Mouse (Mus musculus) liver, embryonic 11.5 days (tissue): ENCODE results near the gene Gipc2. TPM values are rescaled to one million over a fixed set of nuclear protein-coding genes. Genes with fewer than 3 reads are reported as not detected.
A peak's percentile ranks its signal among the peaks of the same experiment; 100 is the strongest.

ENCODE experiments used
- ATAC-seq: fragments of 200-750 bp; cut with Nextera tagmentation; replicated peaks from 2 replicates; pipeline ENCODE4 v1.8.0; 2017; ENCODE audit warnings: moderate number of reproducible peaks, mild to moderate bottlenecking, moderate TSS enrichment, moderate library complexity; ENCODE audit not compliant: low FRiP score
- DNase-seq: peaks from one replicate; pipeline ENCODE4 v3.0.0-alpha.2; 2017; ENCODE audit warnings: low spot score
- H3K27ac ChIP-seq: fragments of 300-500 bp; sonication (generic); 2 replicates; pipeline ENCODE4 v1.5.1; 2014; ENCODE audit warnings: mild to moderate bottlenecking, low read depth, low read length, control low read depth
- H3K27me3 ChIP-seq: fragments of 300-500 bp; sonication (generic); replicated peaks from 2 replicates; pipeline ENCODE4 v1.6.1; 2014; ENCODE audit warnings: low read length, mixed read lengths; ENCODE audit not compliant: control insufficient read depth, insufficient read depth
- H3K36me3 ChIP-seq: fragments of 300-500 bp; sonication (generic); 2 replicates; pipeline ENCODE4 v1.6.1; 2014; ENCODE audit warnings: mild to moderate bottlenecking, low read length, moderate library complexity, mixed read lengths; ENCODE audit not compliant: control insufficient read depth, insufficient read depth
- H3K4me1 ChIP-seq: fragments of 300-500 bp; sonication (generic); replicated peaks from 2 replicates; pipeline ENCODE4 v1.6.1; 2014; ENCODE audit warnings: low read length, mixed read lengths; ENCODE audit not compliant: control insufficient read depth, insufficient read depth
- H3K4me2 ChIP-seq: fragments of 300-500 bp; sonication (generic); 2 replicates; pipeline ENCODE4 v1.6.1; 2014; ENCODE audit warnings: mild to moderate bottlenecking, control low read depth, moderate library complexity
- H3K4me3 ChIP-seq: fragments of 300-500 bp; sonication (generic); 2 replicates; pipeline ENCODE4 v1.5.1; 2014; ENCODE audit warnings: low read depth, low read length, control low read depth
- H3K9ac ChIP-seq: fragments of 300-500 bp; sonication (generic); 2 replicates; pipeline ENCODE4 v1.6.1; 2014; ENCODE audit warnings: low read depth, low read length, control low read depth
- H3K9me3 ChIP-seq: fragments of 300-500 bp; sonication (generic); 2 replicates; pipeline ENCODE4 v1.6.1; 2016; ENCODE audit warnings: low read length, inconsistent platforms, mixed read lengths; ENCODE audit not compliant: control insufficient read depth
- WGBS: fragments of 180-500 bp; shearing (Covaris S2); extraction: QIAGEN DNeasy Blood & Tissue Kit; methylation state at CpG from one replicate; pipeline ENCODE4 v1.1.7; 2014; 5-methylcytosine and 5-hydroxymethylcytosine counted together
- polyA plus RNA-seq: library from polyadenylated mRNA; unstranded; fragments of >200 nt; fragmentation: Nextera tagmentation; extraction: Ambion mirVana; gene quantifications from 2 replicates; pipeline ENCODE4 v1.2.1, GENCODE M21; 2014

Gene Gipc2
- polyA plus RNA-seq, 1 experiment from 2014 or later: 12.1 TPM

DNA sequence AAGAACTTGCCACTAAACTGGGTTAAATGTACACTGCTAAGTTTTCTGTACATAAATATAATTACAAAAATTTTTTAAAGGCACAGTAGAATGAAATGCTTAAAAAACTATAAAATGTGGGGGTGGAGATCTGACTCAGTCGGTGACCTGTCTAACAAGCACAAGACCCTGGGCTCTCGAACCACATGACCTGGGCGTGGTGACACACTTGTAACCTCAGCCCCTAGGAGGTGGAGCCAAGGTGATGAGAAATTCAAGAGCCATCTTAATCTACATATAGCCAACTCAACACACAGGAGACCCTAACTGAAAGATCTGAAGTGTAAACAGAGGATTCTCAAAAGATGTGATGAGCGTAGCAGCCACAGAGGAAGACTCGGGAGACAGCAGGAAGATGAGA is 11.9 kb downstream of the Gipc2 start:
- Histone ChIP-seq H3K4me2 (no peak overlapping the region), H3K36me3 (no peaks in the 10 kb centered on the region), H3K27ac (no peak overlapping the region), H3K9me3 (no peaks in the 10 kb centered on the region), H3K27me3 (no peaks in the 10 kb centered on the region), H3K4me3 (no peak overlapping the region), H3K4me1 (peaks cover 34% of the 10 kb centered on the region), H3K9ac (no peak overlapping the region)
- ATAC-seq (no peak), DNase-seq (no peak)
- WGBS: 78% methylated on average over 5 of the region's 5 CpGs

DNA sequence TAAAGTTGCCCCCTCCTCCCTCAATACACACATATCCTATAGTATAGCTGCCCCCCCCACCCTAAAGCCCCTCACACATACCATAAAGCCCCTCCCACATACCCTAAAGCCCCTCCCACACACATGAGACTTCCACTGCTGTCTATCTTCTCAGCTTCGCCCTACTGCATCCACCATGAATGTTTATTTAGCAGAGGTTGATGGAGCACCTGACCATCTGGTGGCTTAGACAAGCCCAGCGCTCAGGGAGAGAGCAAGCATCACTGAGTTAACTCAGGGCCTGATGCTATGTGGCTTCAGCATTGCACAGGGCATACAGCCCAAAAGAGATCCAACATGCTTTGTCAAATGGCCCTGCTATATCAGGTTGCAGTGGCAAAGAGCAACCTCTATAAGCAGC is 12.9 kb downstream of the Gipc2 start:
- DNase-seq (no peak), ATAC-seq (no peak)
- H3K4me1 ChIP-seq: peaks cover 34% of the 10 kb centered on the region
- no peaks in the 10 kb centered on the region for H3K9me3 ChIP-seq
- 75% methylated on average over 2 of the region's 2 CpGs for whole genome bisulfite sequencing
- H3K27me3 ChIP-seq: no peaks in the 10 kb centered on the region
- H3K9ac ChIP-seq: no peak overlapping the region
- no peak overlapping the region for H3K4me2 ChIP-seq
- H3K27ac ChIP-seq: no peak overlapping the region
- no peaks in the 10 kb centered on the region for H3K36me3 ChIP-seq
- no peak overlapping the region for H3K4me3 ChIP-seq

GRCm38 (mm10) chr3:152152483-152152804 is 13.6 kb downstream of the Gipc2 start:
- no peak overlapping the region for H3K4me3 ChIP-seq
- peak overlapping the region; percentile 54 for H3K4me2 ChIP-seq
- no peaks in the 10 kb centered on the region for H3K9me3 ChIP-seq
- WGBS: 73% methylated on average over 1 of the region's 1 CpGs
- H3K27ac ChIP-seq: peak overlapping the region; percentile 63; the same call in 1 of the 2 replicates
- peaks cover 34% of the 10 kb centered on the region for H3K4me1 ChIP-seq
- H3K36me3 ChIP-seq: no peaks in the 10 kb centered on the region
- H3K9ac ChIP-seq: 0 out of 2 replicates have a peak overlapping the region, but pooled peaks have one; percentile 27
- no peaks in the 10 kb centered on the region for H3K27me3 ChIP-seq
- DNase-seq (no peak), ATAC-seq (peak; percentile 97)

GRCm38 (mm10) chr3:152151725-152152482 is 14.1 kb downstream of the Gipc2 start:
- no peaks in the 10 kb centered on the region for H3K27me3 ChIP-seq
- H3K9ac ChIP-seq: 0 out of 2 replicates have a peak overlapping the region, but pooled peaks have one; percentile 27
- peak overlapping the region; percentile 25 for H3K4me3 ChIP-seq
- DNase-seq (peak; percentile 47), ATAC-seq (peak; percentile 24; the same call in 1 of the 2 replicates)
- no peaks in the 10 kb centered on the region for H3K9me3 ChIP-seq
- H3K36me3 ChIP-seq: no peaks in the 10 kb centered on the region
- WGBS: 54% methylated on average over 27 of the region's 29 CpGs
- H3K27ac ChIP-seq: peak overlapping the region; percentile 63; the same call in 1 of the 2 replicates
- peak overlapping the region; percentile 54 for H3K4me2 ChIP-seq
- peaks cover 34% of the 10 kb centered on the region for H3K4me1 ChIP-seq

GRCm38 (mm10) chr3:152149863-152150262 is 16.2 kb downstream of the Gipc2 start:
- H3K4me3 ChIP-seq: no peak overlapping the region
- no peaks in the 10 kb centered on the region for H3K9me3 ChIP-seq
- no peaks in the 10 kb centered on the region for H3K27me3 ChIP-seq
- peak overlapping the region; percentile 38; the same call in 1 of the 2 replicates for H3K27ac ChIP-seq
- WGBS: 23% methylated on average over 3 of the region's 3 CpGs
- DNase-seq (no peak), ATAC-seq (no peak)
- no peak overlapping the region for H3K9ac ChIP-seq
- no peaks in the 10 kb centered on the region for H3K36me3 ChIP-seq
- H3K4me2 ChIP-seq: no peak overlapping the region
- peaks cover 34% of the 10 kb centered on the region for H3K4me1 ChIP-seq

- H3K4me2 ChIP-seq: no peak overlapping the region
- H3K27ac ChIP-seq: peak overlapping the region; percentile 38; the same call in 1 of the 2 replicates
- peaks cover 32% of the 10 kb centered on the region for H3K4me1 ChIP-seq
These were observed 16.6 kb downstream of the Gipc2 start for GRCm38 (mm10) chr3:152149449-152149848.

GRCm38 (mm10) chr3:152147085-152147831 is 18.8 kb downstream of the Gipc2 start:
- Histone ChIP-seq H3K27me3 (no peaks in the 10 kb centered on the region), H3K4me2 (no peak overlapping the region), H3K9ac (no peak overlapping the region), H3K27ac (no peak overlapping the region), H3K36me3 (no peaks in the 10 kb centered on the region), H3K4me1 (peaks cover 16% of the 10 kb centered on the region), H3K9me3 (no peaks in the 10 kb centered on the region), H3K4me3 (no peak overlapping the region)
- DNase-seq (no peak), ATAC-seq (no peak)
- WGBS: 53% methylated on average over 12 of the region's 12 CpGs

More at GRCm38 (mm10) chr3:152149449-152149848, 16.6 kb downstream of the Gipc2 start:
- no peak overlapping the region for H3K4me3 ChIP-seq
- WGBS: 38% methylated on average over 7 of the region's 7 CpGs
- no peaks in the 10 kb centered on the region for H3K27me3 ChIP-seq
- DNase-seq (no peak), ATAC-seq (no peak)
- no peaks in the 10 kb centered on the region for H3K9me3 ChIP-seq
- no peak overlapping the region for H3K9ac ChIP-seq
- no peaks in the 10 kb centered on the region for H3K36me3 ChIP-seq

- no peak overlapping the region for H3K27ac ChIP-seq
- H3K4me1 ChIP-seq: peaks cover 7% of the 10 kb centered on the region
- H3K36me3 ChIP-seq: no peaks in the 10 kb centered on the region
- no peak overlapping the region for H3K4me2 ChIP-seq
- ATAC-seq (peak; percentile 58; the same call in 1 of the 2 replicates), DNase-seq (no peak)
- H3K27me3 ChIP-seq: no peaks in the 10 kb centered on the region
- H3K9me3 ChIP-seq: no peaks in the 10 kb centered on the region
- no peak overlapping the region for H3K9ac ChIP-seq
- no peak overlapping the region for H3K4me3 ChIP-seq
- WGBS: 51% methylated on average over 2 of the region's 2 CpGs
These were observed 20.8 kb downstream of the Gipc2 start for GRCm38 (mm10) chr3:152145186-152145585.
